Mouse (Mus musculus) myocyte (in vitro differentiated cells): ENCODE data around the gene Olig2. TPM values are rescaled to one million over a fixed set of nuclear protein-coding genes. Genes with fewer than 3 reads are reported as not detected.

Source experiments
- H3K27me3 ChIP-seq: one replicate; pipeline ENCODE4 v1.6.1; 2011; ENCODE audit not compliant: control insufficient read depth, insufficient read depth, insufficient read length
- H3K36me3 ChIP-seq: one replicate; pipeline ENCODE4 v1.6.1; 2011; ENCODE audit not compliant: control insufficient read depth, insufficient read depth
- H3K4me2 ChIP-seq: one replicate; pipeline ENCODE4 v1.6.1; 2011; ENCODE audit warnings: low read depth, control low read depth
- H3K4me3 ChIP-seq: one replicate; pipeline ENCODE4 v1.5.1; 2011; ENCODE audit warnings: mild to moderate bottlenecking, control low read depth, moderate library complexity
- H3K79me2 ChIP-seq: one replicate; pipeline ENCODE4 v1.6.1; 2011; ENCODE audit not compliant: control insufficient read depth, insufficient read depth
- H3ac ChIP-seq: one replicate; pipeline ENCODE4 v1.6.1; 2011; ENCODE audit not compliant: control insufficient read depth, insufficient read length
- CEBPB ChIP-seq: IDR thresholded peaks from 2 replicates; pipeline ENCODE4 v1.6.1; 2011; ENCODE audit warnings: mild to moderate bottlenecking, moderate library complexity; ENCODE audit not compliant: poor library complexity, insufficient read depth, severe bottlenecking
- E2F4 ChIP-seq: IDR thresholded peaks from one replicate; pipeline ENCODE4 v1.6.1; 2011; ENCODE audit warnings: mild to moderate bottlenecking, control low read depth, moderate library complexity; ENCODE audit not compliant: insufficient read depth
- MAX ChIP-seq: IDR thresholded peaks from one replicate; pipeline ENCODE4 v1.6.1; 2011; ENCODE audit warnings: low read depth, mild to moderate bottlenecking, control low read depth
- MYOD1 ChIP-seq, 3 experiments: IDR thresholded peaks; one replicate each; pipeline ENCODE4 v1.6.1; 2011; ENCODE audit warnings: control low read depth in 2 of 3, low read depth in 2 of 3, mild to moderate bottlenecking in 2 of 3, moderate library complexity in 1 of 3; ENCODE audit not compliant: insufficient read length in 2 of 3, control insufficient read depth in 1 of 3
- MYOG ChIP-seq, 3 experiments: IDR thresholded peaks; one replicate each; pipeline ENCODE4 v1.6.1; 2011; ENCODE audit warnings: control low read depth in 2 of 3, low read depth in 2 of 3, mild to moderate bottlenecking in 2 of 3; ENCODE audit not compliant: insufficient read length in 2 of 3, control insufficient read depth in 1 of 3, insufficient read depth in 1 of 3
- POLR2A ChIP-seq: IDR thresholded peaks from one replicate; pipeline ENCODE4 v1.6.1; 2011; ENCODE audit warnings: low read depth, mild to moderate bottlenecking, control low read depth, moderate library complexity; ENCODE audit not compliant: insufficient read length
- POLR2AphosphoS2 ChIP-seq: IDR thresholded peaks from one replicate; pipeline ENCODE4 v1.6.1; 2011; ENCODE audit warnings: low read depth, control low read depth; ENCODE audit not compliant: insufficient read length
- REST ChIP-seq: IDR thresholded peaks from one replicate; pipeline ENCODE4 v1.6.1; 2011; ENCODE audit warnings: mild to moderate bottlenecking, control low read depth, moderate library complexity; ENCODE audit not compliant: insufficient read depth, insufficient read length
- SRF ChIP-seq: IDR thresholded peaks from one replicate; pipeline ENCODE4 v1.6.1; 2011; ENCODE audit warnings: low read depth; ENCODE audit not compliant: control insufficient read depth, insufficient read length
- TCF12 ChIP-seq: IDR thresholded peaks from one replicate; pipeline ENCODE4 v1.6.1; 2011; ENCODE audit warnings: mild to moderate bottlenecking, control low read depth; ENCODE audit not compliant: poor library complexity, insufficient read depth, severe bottlenecking
- TCF3 ChIP-seq: IDR thresholded peaks from one replicate; pipeline ENCODE4 v1.6.1; 2011; ENCODE audit warnings: low read depth, control low read depth; ENCODE audit not compliant: insufficient read length
- USF1 ChIP-seq: IDR thresholded peaks from one replicate; pipeline ENCODE4 v1.6.1; 2011; ENCODE audit warnings: low read depth, mild to moderate bottlenecking, control low read depth, moderate library complexity
- polyA plus RNA-seq: library from polyadenylated mRNA; unstranded; fragments of >200 nt; fragmentation: generic; extraction: Trizol; gene quantifications from one replicate; pipeline ENCODE4 v1.2.1, GENCODE M21; 2012; ENCODE audit warnings: missing spikeins

Gene Olig2
- not detected for polyA plus RNA-seq

DNA sequence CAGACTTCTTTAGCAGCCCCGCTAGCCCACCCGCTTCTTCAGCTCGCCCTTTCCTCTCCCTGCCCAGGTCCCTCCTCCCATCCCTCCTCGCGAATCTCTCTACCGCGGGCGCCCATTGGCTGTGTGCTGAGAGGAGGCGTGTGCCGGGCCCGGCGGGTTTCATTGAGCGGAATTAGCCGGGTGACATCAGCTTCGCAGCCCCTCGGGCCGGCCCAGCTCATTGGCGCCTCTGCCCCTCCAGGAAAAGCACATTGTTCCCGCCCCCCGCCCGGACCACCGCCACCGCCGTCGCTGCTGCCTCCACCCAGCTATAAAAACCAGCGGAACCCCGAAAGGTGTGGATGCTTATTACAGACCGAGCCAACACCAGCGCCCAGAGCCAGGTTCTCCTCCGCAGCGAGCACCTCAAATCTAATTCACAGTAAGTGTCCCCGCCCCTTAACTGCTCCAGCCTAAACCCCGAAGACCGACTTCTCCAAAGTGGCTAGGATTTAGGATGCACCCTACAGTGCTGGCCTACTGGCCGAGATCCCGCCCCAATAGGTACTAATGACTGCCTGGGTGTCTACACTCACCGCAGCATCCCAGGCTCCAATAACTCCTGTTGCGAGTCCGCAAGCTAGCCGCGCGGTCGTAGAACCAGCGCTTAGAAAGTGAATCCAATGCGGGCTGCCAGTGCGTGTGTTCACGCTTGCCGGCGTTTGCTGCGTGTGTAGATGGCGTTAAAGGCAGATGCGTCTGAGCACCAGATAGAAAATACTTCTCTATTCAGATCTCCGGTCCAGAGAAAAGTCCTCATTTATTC lies at the start of gene Olig2:
Gene Olig2 (plus strand): TSS at position 225 of the 805 bp plus-strand sequence.
- TF ChIP-seq POLR2A, result no peak
- no peak for TF ChIP-seq TCF3
- no peak for TF ChIP-seq MYOG (IDR thresholded peaks at IDR 0.05; ENCODE audit: control insufficient read depth in 1 of 3, insufficient read depth in 1 of 3, insufficient read length in 2 of 3, low read depth in 2 of 3)
- TF ChIP-seq MAX, result no peak
- no peak for TF ChIP-seq SRF
- no peak for TF ChIP-seq REST
- TF ChIP-seq TCF12, result no peak
- no peak for TF ChIP-seq E2F4
- no peak for TF ChIP-seq MYOD1 (IDR thresholded peaks at IDR 0.05; ENCODE audit: control insufficient read depth in 1 of 3, insufficient read length in 2 of 3, low read depth in 2 of 3)
- TF ChIP-seq USF1, result no peak
- TF ChIP-seq CEBPB, result no peak
- no peak for TF ChIP-seq POLR2AphosphoS2
- Histone ChIP-seq H3ac (no peak within 1 kb of the TSS), H3K79me2 (no peaks in the 10 kb centered on the region), H3K4me2 (no peak within 1 kb of the TSS), H3K36me3 (no peaks in the 10 kb centered on the region), H3K27me3 (peaks cover 97% of the 10 kb centered on the region), H3K4me3 (no peak within 1 kb of the TSS)

GRCm38 (mm10) chr16:91175892-91176291 lies 49.4 kb upstream of the Olig2 start:
- no peak overlapping the region for H3K4me2 ChIP-seq
- TF ChIP-seq TCF12 (no peak), POLR2AphosphoS2 (no peak), TCF3 (no peak), POLR2A (no peak), REST (no peak), USF1 (no peak), MAX (no peak), SRF (no peak), CEBPB (no peak), E2F4 (no peak), MYOD1 (IDR thresholded peaks at IDR 0.05; ENCODE audit: control insufficient read depth in 1 of 3, insufficient read length in 2 of 3, low read depth in 2 of 3) (no peak)
- peaks cover 56% of the 10 kb centered on the region for H3K27me3 ChIP-seq
- no peak overlapping the region for H3ac ChIP-seq
- H3K36me3 ChIP-seq, result no peaks in the 10 kb centered on the region
- no peaks in the 10 kb centered on the region for H3K79me2 ChIP-seq
- no peak overlapping the region for H3K4me3 ChIP-seq

DNA sequence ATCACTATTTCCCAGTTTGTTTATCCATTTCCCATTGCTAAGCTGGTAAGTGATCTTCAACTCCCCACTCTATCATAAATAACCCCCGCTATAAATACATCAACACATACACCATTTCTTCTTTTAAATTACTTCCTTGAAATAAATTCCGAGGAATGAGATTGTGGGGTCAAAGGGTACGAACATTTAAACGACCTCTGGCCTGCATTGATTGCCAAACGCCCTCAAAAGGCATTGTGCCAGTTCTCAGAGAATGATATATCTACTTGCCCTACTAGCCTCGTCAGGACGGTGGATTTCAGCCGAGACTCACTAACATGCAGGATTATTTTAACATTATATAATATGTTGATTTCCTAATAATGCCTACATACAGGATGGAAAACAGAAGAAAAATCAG lies 38.2 kb upstream of the Olig2 start:
- Histone ChIP-seq H3K4me2 (no peak overlapping the region), H3ac (no peak overlapping the region), H3K79me2 (no peaks in the 10 kb centered on the region), H3K27me3 (peaks cover 19% of the 10 kb centered on the region), H3K4me3 (no peak overlapping the region), H3K36me3 (no peaks in the 10 kb centered on the region)
- no peak for TF ChIP-seq TCF3
- no peak for TF ChIP-seq MYOD1 (IDR thresholded peaks at IDR 0.05; ENCODE audit: control insufficient read depth in 1 of 3, insufficient read length in 2 of 3, low read depth in 2 of 3)
- no peak for TF ChIP-seq E2F4
- TF ChIP-seq MAX, result no peak
- no peak for TF ChIP-seq SRF
- TF ChIP-seq POLR2AphosphoS2, result no peak
- TF ChIP-seq USF1, result no peak
- TF ChIP-seq REST, result no peak
- no peak for TF ChIP-seq POLR2A

DNA sequence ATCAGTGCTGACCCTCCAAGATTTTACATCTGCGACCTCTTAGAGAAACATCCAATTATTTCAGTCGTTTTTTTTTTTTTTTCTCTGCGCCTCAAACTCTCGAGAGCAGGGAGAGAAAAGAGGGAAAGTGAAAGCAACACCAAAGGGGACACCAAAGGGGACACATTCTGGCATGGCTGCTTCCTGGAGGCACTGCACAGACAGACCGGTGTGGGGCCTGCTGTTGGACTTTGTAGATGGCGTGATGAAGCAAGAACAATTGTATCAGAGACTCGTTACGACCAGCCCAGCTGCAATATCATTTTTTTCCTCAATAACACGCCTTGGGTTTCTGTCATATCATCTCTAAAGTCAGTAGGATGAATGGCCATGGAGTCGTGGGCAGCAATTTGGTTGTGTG lies 37.6 kb upstream of the Olig2 start:
- Histone ChIP-seq H3K36me3 (no peaks in the 10 kb centered on the region), H3K4me3 (no peak overlapping the region), H3ac (no peak overlapping the region), H3K27me3 (peaks cover 19% of the 10 kb centered on the region), H3K4me2 (no peak overlapping the region), H3K79me2 (no peaks in the 10 kb centered on the region)
- TF ChIP-seq MYOG (IDR thresholded peaks at IDR 0.05; ENCODE audit: control insufficient read depth in 1 of 3, insufficient read depth in 1 of 3, insufficient read length in 2 of 3, low read depth in 2 of 3), result no peak

DNA sequence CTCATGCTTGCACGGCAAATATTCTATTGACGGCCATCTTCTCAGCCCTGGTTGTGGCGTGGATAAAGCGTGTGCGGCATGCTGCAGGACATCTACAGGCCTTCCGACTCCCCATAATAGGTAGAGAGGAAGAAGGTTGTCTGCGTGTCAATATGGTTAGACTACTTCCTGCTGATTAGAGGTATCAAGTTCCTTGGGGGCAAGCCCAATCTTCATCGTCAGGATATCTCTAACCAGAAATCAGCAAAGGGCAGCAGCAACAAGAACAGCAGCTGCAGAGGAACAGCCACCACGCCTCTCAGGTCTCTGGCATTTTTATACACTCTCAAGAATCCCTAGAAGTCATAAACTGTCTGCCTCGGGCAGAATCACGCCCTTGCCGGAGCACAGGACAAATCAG lies 37.0 kb upstream of the Olig2 start:
- no peak overlapping the region for H3ac ChIP-seq
- TF ChIP-seq USF1 (no peak), REST (no peak), TCF12 (no peak), TCF3 (no peak), POLR2A (no peak), MAX (no peak), CEBPB (no peak), E2F4 (no peak), MYOG (IDR thresholded peaks at IDR 0.05; ENCODE audit: control insufficient read depth in 1 of 3, insufficient read depth in 1 of 3, insufficient read length in 2 of 3, low read depth in 2 of 3) (no peak), SRF (no peak), MYOD1 (IDR thresholded peaks at IDR 0.05; ENCODE audit: control insufficient read depth in 1 of 3, insufficient read length in 2 of 3, low read depth in 2 of 3) (no peak), POLR2AphosphoS2 (no peak)
- no peak overlapping the region for H3K4me3 ChIP-seq
- peaks cover 15% of the 10 kb centered on the region for H3K27me3 ChIP-seq
- H3K36me3 ChIP-seq, result no peaks in the 10 kb centered on the region
- no peak overlapping the region for H3K4me2 ChIP-seq
- no peaks in the 10 kb centered on the region for H3K79me2 ChIP-seq
